Mouse (Mus musculus): ENCODE measurements around the gene Cdh23. TPM values are rescaled to one million over a fixed set of nuclear protein-coding genes. Genes with fewer than 3 reads are reported as not detected.

Cdh23 gene
- total and polyA plus RNA-seq, 2 experiments from 2014 or later: 0.23 TPM

DNA sequence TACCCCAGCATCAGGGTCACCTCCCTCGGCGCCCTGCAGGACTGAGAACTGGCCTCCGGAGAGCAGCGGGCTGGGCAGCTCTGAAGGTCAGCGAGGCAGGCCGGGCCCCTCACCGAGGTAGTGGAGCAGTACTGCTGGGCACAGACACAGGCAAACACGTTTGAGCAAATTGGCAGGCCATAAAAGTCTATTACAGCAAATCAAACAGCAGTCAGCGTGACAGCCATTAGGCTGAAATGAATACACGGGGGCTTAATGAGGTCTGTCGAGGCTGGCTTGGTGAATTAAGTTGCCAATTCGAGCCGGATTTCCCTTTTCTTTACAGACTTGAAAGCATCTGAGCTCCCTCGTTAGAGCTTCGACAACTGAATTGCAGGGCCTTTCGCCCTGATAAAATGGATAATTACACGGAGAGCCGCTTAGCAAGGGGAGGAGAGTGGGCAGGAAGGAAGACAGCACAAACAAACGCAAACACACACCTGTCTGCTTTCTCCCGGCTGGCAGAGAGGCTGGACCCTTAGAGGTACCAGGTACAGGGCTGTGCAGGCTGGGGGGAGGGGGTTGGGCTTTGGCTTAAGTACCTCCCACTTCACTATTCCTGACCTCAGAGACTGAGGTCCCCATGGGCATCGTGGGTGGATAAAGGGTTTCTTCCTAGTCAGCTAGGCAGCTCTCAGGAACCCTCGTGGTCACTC is 103.3 kb downstream of the Cdh23 start:
- TF ChIP-seq CTCF (IDR thresholded peaks at IDR 0.05; ENCODE audit: low read depth): no peak
- TF ChIP-seq EP300 (IDR thresholded peaks at IDR 0.05; ENCODE audit: low read depth): no peak
- Histone ChIP-seq H3K9ac (replicated peaks; ENCODE audit: low read depth, low read length) (no peak overlapping the region), H3K27ac (ENCODE audit: low read depth) (no peak overlapping the region), H3K4me1 (ENCODE audit: control insufficient read depth, insufficient read depth) (no peaks in the 10 kb centered on the region), H3K36me3 (replicated peaks; ENCODE audit: control insufficient read depth, insufficient read depth, low read length) (no peaks in the 10 kb centered on the region), H3K27me3 (ENCODE audit: control insufficient read depth, insufficient read depth, low read length) (no peaks in the 10 kb centered on the region), H3K4me2 (ENCODE audit: low read depth, low read length) (no peak overlapping the region), H3K4me3 (ENCODE audit: low read depth, low read length) (no peak overlapping the region), H3K9me3 (replicated peaks; ENCODE audit: control insufficient read depth, low read length) (no peaks in the 10 kb centered on the region)
- ATAC-seq (ENCODE audit: insufficient read depth, low read depth) (no peak), DNase-seq (ENCODE audit: low spot score) (no peak)
- 43% methylated on average over 22 of the region's 22 CpGs for WGBS

DNA sequence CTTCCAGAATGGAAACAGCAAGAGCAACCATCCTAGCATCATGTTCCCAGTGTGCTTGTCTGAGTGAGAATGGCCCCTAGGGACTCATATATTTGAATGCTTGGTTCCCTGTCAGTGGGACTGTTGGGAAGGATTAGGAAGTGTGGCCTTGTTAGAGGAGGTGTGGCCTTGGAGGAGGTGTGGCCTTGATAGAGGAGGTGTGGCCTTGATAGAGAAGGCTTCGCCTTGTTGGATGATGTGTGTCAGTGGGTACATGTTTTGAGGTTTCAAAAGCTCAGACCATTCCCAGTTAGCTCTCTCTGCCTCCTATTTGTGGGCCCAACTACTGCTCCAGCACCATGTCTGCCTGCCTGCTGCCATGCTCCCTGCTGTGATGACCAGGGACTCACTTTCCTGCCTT is 105.0 kb downstream of the Cdh23 start:
- H3K4me1 ChIP-seq (ENCODE audit: control insufficient read depth, insufficient read depth): no peaks in the 10 kb centered on the region
- WGBS: 67% methylated on average over 1 of the region's 1 CpGs
- no peaks in the 10 kb centered on the region for H3K9me3 ChIP-seq (replicated peaks; ENCODE audit: control insufficient read depth, low read length)
- ATAC-seq (ENCODE audit: insufficient read depth, low read depth): no peak
- H3K36me3 ChIP-seq (replicated peaks; ENCODE audit: control insufficient read depth, insufficient read depth, low read length): no peaks in the 10 kb centered on the region
- H3K27ac ChIP-seq (ENCODE audit: low read depth): no peak overlapping the region
- H3K9ac ChIP-seq (replicated peaks; ENCODE audit: low read depth, low read length): no peak overlapping the region
- DNase-seq (ENCODE audit: low spot score): no peak
- no peak overlapping the region for H3K4me3 ChIP-seq (ENCODE audit: low read depth, low read length)
- H3K27me3 ChIP-seq (ENCODE audit: control insufficient read depth, insufficient read depth, low read length): no peaks in the 10 kb centered on the region
- no peak overlapping the region for H3K4me2 ChIP-seq (ENCODE audit: low read depth, low read length)
- no peak for TF ChIP-seq CTCF (IDR thresholded peaks at IDR 0.05; ENCODE audit: low read depth)
- TF ChIP-seq EP300 (IDR thresholded peaks at IDR 0.05; ENCODE audit: low read depth): no peak

DNA sequence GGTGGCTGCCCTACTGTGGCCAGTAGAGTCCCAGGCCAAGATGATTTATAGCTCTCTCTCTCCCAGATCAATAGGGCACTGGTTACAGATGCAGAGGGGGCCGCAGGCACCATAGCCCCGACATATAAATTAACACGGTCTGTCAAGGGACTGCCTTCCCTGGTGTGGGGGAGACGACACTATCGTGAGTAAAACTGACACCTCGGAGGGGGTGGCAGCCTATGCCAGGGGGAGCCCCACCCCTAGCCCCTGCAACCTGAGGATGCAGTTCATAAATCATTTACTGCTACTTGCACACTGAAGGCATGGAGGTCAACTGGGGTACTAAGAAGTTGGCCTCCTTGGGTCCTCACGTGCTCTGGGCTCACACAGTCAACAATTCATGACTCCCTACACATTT is 106.0 kb downstream of the Cdh23 start:
- no peak for ATAC-seq (ENCODE audit: insufficient read depth, low read depth)
- Histone ChIP-seq H3K9ac (replicated peaks; ENCODE audit: low read depth, low read length) (no peak overlapping the region), H3K4me2 (ENCODE audit: low read depth, low read length) (no peak overlapping the region), H3K36me3 (replicated peaks; ENCODE audit: control insufficient read depth, insufficient read depth, low read length) (no peaks in the 10 kb centered on the region), H3K9me3 (replicated peaks; ENCODE audit: control insufficient read depth, low read length) (no peaks in the 10 kb centered on the region), H3K27ac (ENCODE audit: low read depth) (no peak overlapping the region), H3K4me1 (ENCODE audit: control insufficient read depth, insufficient read depth) (no peaks in the 10 kb centered on the region), H3K27me3 (ENCODE audit: control insufficient read depth, insufficient read depth, low read length) (no peaks in the 10 kb centered on the region), H3K4me3 (ENCODE audit: low read depth, low read length) (no peak overlapping the region)
- 68% methylated on average over 7 of the region's 7 CpGs for WGBS
- TF ChIP-seq EP300 (IDR thresholded peaks at IDR 0.05; ENCODE audit: low read depth) (no peak), CTCF (IDR thresholded peaks at IDR 0.05; ENCODE audit: low read depth) (no peak)
- DNase-seq (ENCODE audit: low spot score): no peak

DNA sequence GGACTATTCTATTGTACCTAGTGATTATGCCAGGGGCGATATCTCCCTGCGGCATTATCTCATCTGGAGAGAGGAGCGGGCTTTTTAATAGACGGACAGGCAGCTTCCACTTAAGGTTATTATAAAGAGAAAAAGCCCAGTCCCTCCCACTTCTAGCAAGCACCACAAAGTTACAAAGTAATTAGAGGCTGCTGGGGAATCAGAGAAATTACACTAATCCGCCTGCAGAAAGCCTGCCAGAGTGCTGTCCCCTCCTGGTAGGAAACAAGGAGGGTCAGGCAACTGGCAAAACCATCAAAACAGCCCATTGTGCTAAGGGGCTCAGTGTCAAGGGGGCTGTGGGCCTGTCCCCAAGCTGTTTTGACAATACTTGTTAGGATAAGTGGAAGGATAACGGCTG is 110.6 kb downstream of the Cdh23 start:
- Histone ChIP-seq H3K27ac (ENCODE audit: low read depth) (no peak overlapping the region), H3K36me3 (replicated peaks; ENCODE audit: control insufficient read depth, insufficient read depth, low read length) (no peaks in the 10 kb centered on the region), H3K4me1 (ENCODE audit: control insufficient read depth, insufficient read depth) (no peaks in the 10 kb centered on the region), H3K9ac (replicated peaks; ENCODE audit: low read depth, low read length) (no peak overlapping the region), H3K9me3 (replicated peaks; ENCODE audit: control insufficient read depth, low read length) (no peaks in the 10 kb centered on the region), H3K27me3 (ENCODE audit: control insufficient read depth, insufficient read depth, low read length) (no peaks in the 10 kb centered on the region), H3K4me3 (ENCODE audit: low read depth, low read length) (no peak overlapping the region), H3K4me2 (ENCODE audit: low read depth, low read length) (no peak overlapping the region)
- ATAC-seq (ENCODE audit: insufficient read depth, low read depth): no peak
- WGBS: 47% methylated on average over 6 of the region's 6 CpGs
- DNase-seq (ENCODE audit: low spot score): no peak
- TF ChIP-seq CTCF (IDR thresholded peaks at IDR 0.05; ENCODE audit: low read depth) (no peak), EP300 (IDR thresholded peaks at IDR 0.05; ENCODE audit: low read depth) (no peak)

DNA sequence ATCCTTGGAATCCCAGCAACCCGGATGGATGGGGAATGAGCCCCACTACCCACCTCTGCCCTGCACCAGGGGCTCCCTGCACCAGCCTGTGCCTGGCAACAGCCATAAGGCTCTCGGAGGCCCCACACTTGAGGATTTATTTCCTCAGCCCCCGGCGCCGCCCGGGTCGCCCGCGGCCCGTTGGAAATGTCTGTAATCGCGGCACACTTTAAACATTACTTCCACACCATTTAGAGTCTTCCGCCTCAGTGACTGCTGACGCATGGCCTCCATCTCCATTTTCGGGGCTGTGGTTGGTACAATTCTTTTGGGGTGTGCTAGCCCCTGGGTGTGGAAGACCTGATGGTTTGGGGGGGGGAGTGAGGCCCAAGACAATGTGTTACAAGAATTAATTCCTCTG is 113.3 kb downstream of the Cdh23 start:
- Histone ChIP-seq H3K27ac (ENCODE audit: low read depth) (no peak overlapping the region), H3K4me2 (ENCODE audit: low read depth, low read length) (no peak overlapping the region), H3K4me3 (ENCODE audit: low read depth, low read length) (no peak overlapping the region), H3K27me3 (ENCODE audit: control insufficient read depth, insufficient read depth, low read length) (no peaks in the 10 kb centered on the region), H3K9ac (replicated peaks; ENCODE audit: low read depth, low read length) (no peak overlapping the region), H3K36me3 (replicated peaks; ENCODE audit: control insufficient read depth, insufficient read depth, low read length) (no peaks in the 10 kb centered on the region), H3K4me1 (ENCODE audit: control insufficient read depth, insufficient read depth) (no peaks in the 10 kb centered on the region), H3K9me3 (replicated peaks; ENCODE audit: control insufficient read depth, low read length) (no peaks in the 10 kb centered on the region)
- TF ChIP-seq EP300 (IDR thresholded peaks at IDR 0.05; ENCODE audit: low read depth): no peak
- no peak for TF ChIP-seq CTCF (IDR thresholded peaks at IDR 0.05; ENCODE audit: low read depth)
- 86% methylated on average over 15 of the region's 15 CpGs for WGBS
- no peak for DNase-seq (ENCODE audit: low spot score)
- no peak for ATAC-seq (ENCODE audit: insufficient read depth, low read depth)

DNA sequence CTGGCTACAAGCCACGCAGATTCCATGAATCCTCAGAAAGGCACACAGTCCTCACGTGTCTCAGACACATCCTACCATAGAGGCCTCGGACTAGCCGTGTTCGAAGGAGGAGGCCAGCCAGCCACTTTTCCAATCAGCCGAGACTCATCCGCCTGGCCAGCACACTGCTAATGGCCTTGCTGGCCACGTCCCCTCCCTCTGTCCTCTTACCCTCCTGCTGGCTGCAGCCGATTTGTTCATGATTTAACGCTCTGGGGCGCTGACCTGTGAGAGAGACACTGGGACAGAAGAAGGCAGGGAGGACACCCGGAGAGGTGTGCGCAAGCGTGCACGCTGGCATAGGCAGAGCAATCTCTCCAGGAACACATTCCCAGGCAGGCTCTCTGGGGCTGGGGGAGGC is 115.6 kb downstream of the Cdh23 start:
- Histone ChIP-seq H3K9ac (replicated peaks; ENCODE audit: low read depth, low read length) (no peak overlapping the region), H3K27ac (ENCODE audit: low read depth) (no peak overlapping the region), H3K4me2 (ENCODE audit: low read depth, low read length) (no peak overlapping the region), H3K4me3 (ENCODE audit: low read depth, low read length) (no peak overlapping the region), H3K36me3 (replicated peaks; ENCODE audit: control insufficient read depth, insufficient read depth, low read length) (no peaks in the 10 kb centered on the region), H3K9me3 (replicated peaks; ENCODE audit: control insufficient read depth, low read length) (no peaks in the 10 kb centered on the region), H3K27me3 (ENCODE audit: control insufficient read depth, insufficient read depth, low read length) (no peaks in the 10 kb centered on the region), H3K4me1 (ENCODE audit: control insufficient read depth, insufficient read depth) (no peaks in the 10 kb centered on the region)
- ATAC-seq (ENCODE audit: insufficient read depth, low read depth) (no peak), DNase-seq (ENCODE audit: low spot score) (no peak)
- WGBS: 83% methylated on average over 15 of the region's 15 CpGs
- TF ChIP-seq CTCF (IDR thresholded peaks at IDR 0.05; ENCODE audit: low read depth): no peak
- TF ChIP-seq EP300 (IDR thresholded peaks at IDR 0.05; ENCODE audit: low read depth): no peak

Data from heart, postnatal 0 days (tissue).